Mouse (Mus musculus) embryonic stem cell, embryonic (primary cell): ENCODE measurements around the gene Gna15.

Experiments used
- CTCF ChIA-PET, 4 experiments: fragments of 300-600 bp in 2 of 4; fragments of 350-600 bp in 2 of 4; sonication (Branson Sonifier 250); formaldehyde crosslinking; loops; one replicate each; lab custom pipeline; 2022; ENCODE audit warnings: inconsistent platforms in 2 of 4; lab: Charles Lee
- POLR2A ChIA-PET, 4 experiments: fragments of 300-600 bp in 2 of 4; fragments of 350-600 bp in 2 of 4; sonication (Branson Sonifier 250); formaldehyde crosslinking; loops; one replicate each; lab custom pipeline; 2022; ENCODE audit warnings: antibody characterized with exemption in 4 of 4, inconsistent platforms in 1 of 4; lab: Charles Lee

Gna15 gene

DNA sequence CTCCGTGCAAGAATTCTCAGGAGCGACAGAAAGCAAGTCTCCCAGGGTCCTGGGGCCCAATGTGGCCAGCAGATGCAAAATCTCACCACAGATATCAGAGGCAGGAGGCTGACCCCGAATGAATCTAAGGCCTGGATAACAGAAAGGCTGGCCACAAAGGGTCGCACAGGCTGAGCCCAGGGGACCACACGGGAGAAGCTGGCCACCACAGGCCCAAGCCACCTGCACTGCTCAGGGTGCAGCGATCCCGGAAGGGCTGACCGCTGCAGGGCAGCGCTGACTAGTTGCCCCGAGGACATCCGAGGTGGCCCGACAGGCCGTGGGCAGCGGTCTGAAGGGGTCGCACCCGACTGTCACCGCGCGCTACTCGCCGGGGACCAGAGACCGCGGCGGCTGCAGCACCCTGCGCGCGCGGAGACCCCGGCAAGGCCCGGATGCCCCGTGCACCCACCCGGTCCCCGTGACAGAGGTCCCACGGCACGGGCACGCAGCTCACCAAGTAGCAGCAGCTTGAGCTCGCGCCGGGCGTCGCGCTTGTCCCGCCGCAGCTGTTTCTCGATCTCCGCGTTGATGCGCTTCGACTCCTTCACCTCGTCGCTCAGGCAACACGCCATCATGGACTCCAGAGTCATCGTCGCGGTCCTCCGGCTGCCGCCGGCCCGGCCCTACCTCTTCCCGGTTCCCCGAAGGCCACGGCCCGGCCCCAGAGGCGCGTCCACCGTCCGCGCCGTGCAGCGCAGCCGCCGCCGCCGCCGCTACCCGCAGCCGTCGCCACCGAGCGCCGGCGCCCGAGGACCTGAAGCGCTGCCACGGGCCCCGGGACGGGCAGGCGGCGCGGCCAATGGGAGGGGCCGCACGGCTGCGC, 20.5 kb upstream of the Gna15 start:
- ChIA-PET CTCF (interaction anchor here in 3 of 4 experiments (0.6 to 12.9 kb wide), 13 partner anchors 8 to 304 kb away, joined by 3 to 175 read pairs (median 4); partner anchors contain the start of genes Cactin (in 1 of the 3), Celf5 (in 1 of the 3), Fzr1 (in 1 of the 3) and Ncln (in 1 of the 3)), POLR2A (interaction anchor here in 3 of 4 experiments (0.5 to 3.3 kb wide), 25 partner anchors 8 to 252 kb away, joined by 3 to 9 read pairs (median 3); partner anchors contain the start of genes Ankrd24 (in 1 of the 3), Cactin (in 1 of the 3), Dohh (in 1 of the 3) and Fzr1 (in 1 of the 3))

GRCm38 (mm10) chr10:81543633-81544032, 19.6 kb upstream of the Gna15 start:
- ChIA-PET POLR2A (interaction anchor here (0.5 to 4.9 kb wide), 19 partner anchors 9 to 142 kb away, joined by 3 to 20 read pairs (median 3); partner anchors contain the start of gene Ncln (in 1 of the 4)), CTCF (interaction anchor here in 3 of 4 experiments (0.6 to 12.9 kb wide), 11 partner anchors 8 to 223 kb away, joined by 3 to 175 read pairs (median 5); partner anchors contain the start of gene Cactin (in 1 of the 3))

GRCm38 (mm10) chr10:81542727-81543460, 18.9 kb upstream of the Gna15 start:
- POLR2A ChIA-PET = interaction anchor here (0.7 to 4.9 kb wide), 15 partner anchors 8 to 141 kb away, joined by 3 to 20 read pairs (median 3); partner anchors contain the start of gene Ncln (in 1 of the 4)
- CTCF ChIA-PET = interaction anchor here in 3 of 4 experiments (0.6 to 12.9 kb wide), 10 partner anchors 8 to 129 kb away, joined by 3 to 175 read pairs (median 4); no protein-coding TSS in a partner anchor

DNA sequence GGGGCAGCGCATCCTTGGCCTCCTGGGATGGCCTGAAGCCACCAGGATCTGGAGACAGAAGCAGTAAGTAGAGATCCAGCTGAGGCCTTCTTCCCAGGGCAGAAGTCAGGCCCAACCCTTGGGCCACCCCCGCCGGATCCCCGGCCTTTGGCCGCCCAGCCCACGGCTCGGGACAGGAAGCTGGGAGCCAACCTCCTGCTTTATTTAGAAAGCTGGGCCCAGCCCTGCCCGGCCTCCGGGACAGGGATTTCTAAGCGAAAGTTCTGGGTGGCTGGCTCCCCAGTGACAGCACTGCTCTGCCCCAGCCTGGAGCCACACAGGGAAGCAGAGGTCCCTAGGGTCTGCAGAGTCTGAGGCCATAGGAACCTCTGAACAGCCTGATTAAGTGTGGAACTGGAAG, 17.8 kb upstream of the Gna15 start:
- CTCF ChIA-PET = interaction anchor here in 2 of 4 experiments (0.8 to 12.9 kb wide), 4 partner anchors 11 to 39 kb away, joined by 3 to 175 read pairs (median 4); no protein-coding TSS in a partner anchor
- POLR2A ChIA-PET = interaction anchor here in 2 of 4 experiments (0.6 to 4.9 kb wide), 5 partner anchors 9 to 146 kb away, joined by 3 to 20 read pairs (median 4); no protein-coding TSS in a partner anchor

DNA sequence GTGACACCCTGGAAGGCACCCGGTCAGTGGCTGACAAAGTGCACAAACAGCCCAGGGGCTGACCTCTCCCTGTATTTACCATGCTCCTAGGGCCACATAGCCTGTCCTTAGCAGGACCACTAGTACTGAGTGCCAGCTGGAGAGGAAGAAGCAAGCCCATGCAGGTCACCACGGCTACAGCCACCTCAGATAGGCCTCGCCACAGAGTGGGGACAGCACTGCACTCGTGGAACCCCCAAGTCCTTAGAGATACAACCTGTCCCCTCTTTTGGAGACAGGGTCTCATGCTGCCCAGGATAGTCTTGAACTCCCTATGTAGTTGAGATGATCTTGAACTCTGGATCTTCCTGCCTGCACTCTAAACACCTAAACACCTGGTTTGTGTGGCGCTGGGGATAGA, 17.3 kb upstream of the Gna15 start:
- CTCF ChIA-PET = interaction anchor here in 1 of 4 experiments (1.2 to 12.9 kb wide), 2 partner anchors 11 to 23 kb away, joined by 3 to 175 read pairs; no protein-coding TSS in a partner anchor
- POLR2A ChIA-PET = interaction anchor here in 2 of 4 experiments (0.6 to 4.9 kb wide), 3 partner anchors 11 to 146 kb away, joined by 3 to 20 read pairs (median 4); no protein-coding TSS in a partner anchor

- POLR2A ChIA-PET = interaction anchor here in 2 of 4 experiments (0.6 to 4.9 kb wide), 5 partner anchors 14 to 607 kb away, joined by 3 to 20 read pairs (median 5); no protein-coding TSS in a partner anchor
- CTCF ChIA-PET = interaction anchor here (0.7 to 12.9 kb wide), 10 partner anchors 11 to 246 kb away, joined by 3 to 175 read pairs (median 4); partner anchors contain the start of genes Celf5 (in 1 of the 4) and Pip5k1c (in 1 of the 4)
These were observed 14.5 kb upstream of the Gna15 start for GRCm38 (mm10) chr10:81538321-81539048.

- CTCF ChIA-PET = interaction anchor here (0.6 to 12.9 kb wide), 12 partner anchors 13 to 294 kb away, joined by 3 to 175 read pairs (median 5); partner anchors contain the start of genes Aes (in 1 of the 4) and Pip5k1c (in 1 of the 4)
These were observed 13.4 kb upstream of the Gna15 start for GRCm38 (mm10) chr10:81537429-81537828.

GRCm38 (mm10) chr10:81536734-81537133, 12.7 kb upstream of the Gna15 start:
- POLR2A ChIA-PET = interaction anchor here in 3 of 4 experiments (0.5 to 3.3 kb wide), 24 partner anchors 9 to 714 kb away, joined by 3 to 16 read pairs (median 4); partner anchors contain the start of genes Ncln (in 2 of the 3), Ankrd24 (in 1 of the 3), Gna11 (in 1 of the 3) and Sirt6 (in 1 of the 3)
- CTCF ChIA-PET = interaction anchor here (0.6 to 12.9 kb wide), 38 partner anchors 10 to 1682 kb away, joined by 3 to 175 read pairs (median 4); partner anchors contain the start of genes Fzr1 (in 2 of the 4), Pip5k1c (in 2 of the 4), Aes (in 1 of the 4) and Ptbp1 (in 1 of the 4)

More at GRCm38 (mm10) chr10:81537429-81537828, 13.4 kb upstream of the Gna15 start:
- POLR2A ChIA-PET = interaction anchor here in 3 of 4 experiments (0.6 to 3.3 kb wide), 7 partner anchors 13 to 715 kb away, joined by 3 to 16 read pairs (median 4); partner anchors contain the start of genes Ankrd24 (in 1 of the 3), Ncln (in 1 of the 3) and Sirt6 (in 1 of the 3)

DNA sequence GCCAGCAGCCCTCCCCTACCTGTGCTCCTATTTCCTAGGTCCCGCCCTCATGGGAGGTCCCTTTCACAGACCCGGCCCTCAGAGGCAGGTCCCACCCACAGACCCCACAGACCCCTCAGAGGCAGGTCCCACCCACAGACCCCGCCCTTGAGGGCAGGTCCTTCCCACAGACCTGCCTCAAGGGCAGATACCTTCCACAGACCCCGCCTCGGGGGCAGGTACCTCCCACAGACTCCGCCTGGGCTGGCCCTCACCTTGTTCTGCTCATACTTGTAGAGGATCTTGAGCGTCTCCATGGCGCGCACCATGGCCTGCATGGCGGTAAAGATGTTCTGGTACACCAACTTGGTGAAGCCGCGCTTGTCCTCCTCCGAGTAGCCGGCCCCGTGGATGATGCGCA, 10.8 kb upstream of the Gna15 start:
- ChIA-PET POLR2A (interaction anchor here in 3 of 4 experiments (0.9 to 3.3 kb wide), 7 partner anchors 20 to 243 kb away, joined by 3 to 16 read pairs (median 4); partner anchors contain the start of genes Cactin (in 1 of the 3) and Pip5k1c (in 1 of the 3)), CTCF (interaction anchor here in 2 of 4 experiments (0.6 to 12.9 kb wide), 9 partner anchors 17 to 242 kb away, joined by 3 to 175 read pairs (median 4); partner anchors contain the start of genes Ncln (in 1 of the 2) and Pip5k1c (in 1 of the 2))

DNA sequence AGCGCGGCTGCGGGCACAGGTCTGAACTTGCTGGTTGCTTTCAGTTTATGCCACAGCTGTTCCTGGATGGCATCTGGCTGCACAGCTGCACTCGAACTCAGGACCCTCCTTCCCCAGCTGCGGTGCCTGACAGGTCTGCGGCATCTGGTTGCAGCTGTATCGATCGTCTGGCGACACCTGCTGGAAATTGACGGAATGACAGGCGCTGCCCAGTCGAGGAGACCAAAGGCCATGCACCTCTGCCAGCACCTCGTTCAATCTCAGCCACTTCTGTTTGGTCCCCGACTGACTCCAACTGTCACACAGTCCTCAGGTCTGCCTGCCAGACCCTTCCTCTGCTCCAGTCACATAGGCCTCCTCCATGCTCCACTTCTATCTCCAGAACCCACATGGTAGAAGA, 2.8 kb upstream of the Gna15 start:
- POLR2A ChIA-PET = interaction anchor here in 2 of 4 experiments (1.0 to 5.9 kb wide), 6 partner anchors 18 to 178 kb away, joined by 3 to 48 read pairs (median 8); no protein-coding TSS in a partner anchor
- CTCF ChIA-PET = interaction anchor here (0.6 to 7.1 kb wide), 30 partner anchors 8 to 328 kb away, joined by 3 to 43 read pairs (median 4); partner anchors contain the start of gene Pip5k1c (in 1 of the 4)

DNA sequence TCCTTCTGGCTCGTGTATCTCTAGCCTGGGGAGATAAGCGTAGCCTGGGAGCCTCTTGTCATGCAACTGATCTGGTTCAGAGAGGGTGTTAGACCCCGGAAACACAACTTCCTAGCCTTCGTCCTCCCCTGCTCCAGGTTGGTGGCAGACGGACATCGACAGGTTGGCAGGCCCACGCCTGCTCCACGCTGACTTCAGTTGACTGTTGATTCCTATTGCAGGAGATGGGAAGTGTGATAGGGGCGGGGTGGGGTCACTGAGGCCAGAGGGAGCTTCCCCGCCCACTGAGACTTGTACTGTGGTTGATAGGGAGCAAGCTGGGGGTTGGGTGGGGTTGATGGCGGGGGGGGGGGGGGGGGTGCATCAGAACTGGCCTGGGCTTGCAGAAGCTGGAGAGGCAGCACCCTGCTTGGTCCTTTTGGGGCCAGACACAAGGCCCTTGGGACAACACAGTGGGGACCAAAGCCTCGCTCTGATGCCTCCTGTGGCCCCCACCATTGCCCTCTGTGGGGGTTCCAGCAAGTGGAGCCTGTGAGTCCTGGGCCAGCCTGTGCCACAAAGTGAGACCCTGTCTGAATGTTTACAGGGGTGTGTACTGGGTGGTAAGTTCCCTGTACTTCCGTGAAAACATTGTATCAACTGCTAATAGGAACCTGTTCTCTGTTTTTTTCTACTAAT, 1.1 kb upstream of the Gna15 start:
- CTCF ChIA-PET = interaction anchor here (0.5 to 7.1 kb wide), 23 partner anchors 10 to 350 kb away, joined by 3 to 43 read pairs (median 4); partner anchors contain the start of gene Celf5 (in 1 of the 4)
- POLR2A ChIA-PET = interaction anchor here in 3 of 4 experiments (0.9 to 5.9 kb wide), 8 partner anchors 17 to 123 kb away, joined by 3 to 48 read pairs (median 5); partner anchors contain the start of gene S1pr4 (in 1 of the 3)

DNA sequence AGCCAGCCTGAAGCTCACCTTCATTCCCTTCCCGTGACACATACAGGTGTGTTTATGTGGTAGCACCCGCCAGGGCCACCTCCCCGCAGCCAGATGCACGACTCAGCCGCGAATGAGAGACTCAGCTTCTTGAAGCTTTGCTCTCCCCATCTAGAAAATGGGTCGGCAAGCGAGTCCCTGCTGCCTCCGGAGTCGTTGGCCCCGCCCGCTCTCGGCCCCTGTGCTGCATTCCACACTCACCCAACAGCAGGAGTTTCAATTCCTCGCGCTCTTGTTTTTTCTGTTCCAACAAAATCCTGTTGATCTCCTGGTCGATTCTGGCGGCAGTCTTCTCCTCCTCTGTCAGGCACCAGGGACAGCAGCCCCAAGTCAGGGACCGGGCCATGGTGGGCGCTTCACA, 455 bp downstream of the Gna15 start:
- POLR2A ChIA-PET = interaction anchor here in 2 of 4 experiments (0.5 to 5.9 kb wide), 8 partner anchors 15 to 342 kb away, joined by 3 to 48 read pairs (median 5); partner anchors contain the start of gene Ncln (in 1 of the 2)
- CTCF ChIA-PET = interaction anchor here (0.6 to 7.1 kb wide), 12 partner anchors 13 to 331 kb away, joined by 3 to 43 read pairs (median 4); partner anchors contain the start of genes Celf5 (in 1 of the 4) and Pip5k1c (in 1 of the 4)

- ChIA-PET POLR2A (interaction anchor here in 3 of 4 experiments (0.7 to 5.9 kb wide), 9 partner anchors 15 to 342 kb away, joined by 3 to 48 read pairs (median 3); partner anchors contain the start of gene Ncln (in 1 of the 3)), CTCF (interaction anchor here (0.7 to 7.1 kb wide), 10 partner anchors 13 to 302 kb away, joined by 3 to 43 read pairs (median 4); partner anchors contain the start of genes Celf5 (in 1 of the 4) and Pip5k1c (in 1 of the 4))
These were observed 883 bp downstream of the Gna15 start for GRCm38 (mm10) chr10:81523142-81523541.

DNA sequence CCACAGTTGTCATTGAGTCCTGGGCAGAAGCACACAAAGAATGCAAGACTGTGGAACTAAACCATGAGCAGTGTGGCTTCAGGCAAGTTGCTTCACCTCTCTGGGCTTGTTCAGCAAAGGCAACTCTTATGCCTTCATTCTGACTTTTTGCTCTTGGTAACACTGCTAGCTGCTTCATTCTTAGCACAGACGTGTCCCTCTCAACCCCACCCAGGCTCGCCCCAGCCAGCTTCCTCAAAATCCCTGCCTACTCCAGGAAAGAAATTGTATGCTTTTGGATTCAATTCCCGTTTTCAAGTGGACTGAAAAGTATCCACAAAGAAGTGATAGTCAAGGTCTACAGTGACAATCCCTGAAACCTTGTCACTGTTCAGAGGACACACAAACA, 4.1 kb downstream of the Gna15 start:
- POLR2A ChIA-PET = interaction anchor here in 2 of 4 experiments (1.3 to 1.7 kb wide), 3 partner anchors 12 to 31 kb away, joined by 4 to 6 read pairs (median 5); no protein-coding TSS in a partner anchor
- CTCF ChIA-PET = interaction anchor here (0.6 to 2.1 kb wide), 5 partner anchors 17 to 731 kb away, joined by 3 to 10 read pairs (median 7); no protein-coding TSS in a partner anchor
